Mouse (Mus musculus) lung, postnatal 0 days (tissue): Measurements from ENCODE around the gene Gm37240.

Experiments used
- CTCF ChIP-seq: IDR thresholded peaks from 2 replicates; pipeline ENCODE4 v1.5.1; 2016; ENCODE audit warnings: antibody characterized with exemption, mild to moderate bottlenecking
- EP300 ChIP-seq: IDR thresholded peaks from 2 replicates; pipeline ENCODE4 v1.6.1; 2016; ENCODE audit warnings: antibody characterized with exemption, mild to moderate bottlenecking, control low read depth

DNA sequence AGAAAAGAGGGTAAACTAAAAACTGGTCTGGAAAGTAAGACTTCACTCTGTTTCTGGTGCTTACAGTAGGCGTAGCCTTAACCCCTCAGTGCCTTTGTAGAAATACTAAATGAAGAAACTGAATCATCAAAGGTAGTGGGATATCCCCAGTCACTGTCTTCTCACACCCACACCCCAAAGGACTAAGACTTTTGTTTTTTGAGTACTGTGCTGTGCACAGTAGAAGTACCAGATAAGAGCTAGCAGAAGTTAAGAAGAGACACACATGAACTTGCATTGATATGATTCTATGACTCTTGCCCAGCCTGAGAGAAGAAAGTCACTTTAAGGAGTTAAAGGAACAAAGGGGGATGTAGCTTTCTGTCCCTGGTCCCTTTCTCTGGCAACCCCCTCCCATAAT is 1409.8 kb downstream of the Gm37240 start:
- TF ChIP-seq CTCF (no peak), EP300 (no peak)
